Mouse (Mus musculus) liver, embryonic 16.5 days (tissue): Measurements from ENCODE around the gene Cep170. TPM values are rescaled to one million over a fixed set of nuclear protein-coding genes. Genes with fewer than 3 reads are reported as not detected.

ENCODE experiments used
- ATAC-seq: fragments of 200-750 bp; cut with Nextera tagmentation; 2 replicates; pipeline ENCODE4 v1.8.0; 2017; ENCODE audit warnings: low read depth, mild to moderate bottlenecking, moderate number of reproducible peaks, moderate library complexity
- H3K27ac ChIP-seq: fragments of 300-500 bp; sonication (generic); 2 replicates; pipeline ENCODE4 v1.5.1; 2014; ENCODE audit warnings: mild to moderate bottlenecking, low read length
- H3K27me3 ChIP-seq: fragments of 300-500 bp; sonication (generic); 2 replicates; pipeline ENCODE4 v1.6.1; 2014; ENCODE audit warnings: low read depth, low read length, mixed read lengths; ENCODE audit not compliant: control insufficient read depth, insufficient read depth
- H3K36me3 ChIP-seq: fragments of 300-500 bp; sonication (generic); 2 replicates; pipeline ENCODE4 v1.6.1; 2014; ENCODE audit warnings: mild to moderate bottlenecking; ENCODE audit not compliant: control insufficient read depth, insufficient read depth
- H3K4me1 ChIP-seq: fragments of 300-500 bp; sonication (generic); 2 replicates; pipeline ENCODE4 v1.6.1; 2014; ENCODE audit warnings: low read depth, low read length, mixed read lengths; ENCODE audit not compliant: control insufficient read depth
- H3K4me2 ChIP-seq: fragments of 300-500 bp; sonication (generic); 2 replicates; pipeline ENCODE4 v1.6.1; 2014; ENCODE audit warnings: low read depth, low read length, mixed read lengths
- H3K4me3 ChIP-seq: fragments of 300-500 bp; sonication (generic); 2 replicates; pipeline ENCODE4 v1.5.1; 2014; ENCODE audit warnings: low read depth, mild to moderate bottlenecking, low read length
- H3K9ac ChIP-seq: fragments of 300-500 bp; sonication (generic); 2 replicates; pipeline ENCODE4 v1.6.1; 2014; ENCODE audit warnings: low read depth, low read length
- H3K9me3 ChIP-seq: fragments of 300-500 bp; sonication (generic); replicated peaks from 2 replicates; pipeline ENCODE4 v1.6.1; 2016; ENCODE audit warnings: low read length; ENCODE audit not compliant: control insufficient read depth
- WGBS: fragments of 180-500 bp; shearing (Covaris S2); extraction: QIAGEN DNeasy Blood & Tissue Kit; methylation state at CpG from one replicate; pipeline ENCODE4 v1.1.7; 2014; ENCODE audit not compliant: insufficient replicate concordance; 5-methylcytosine and 5-hydroxymethylcytosine counted together
- polyA plus RNA-seq: library from polyadenylated mRNA; unstranded; fragments of >200 nt; fragmentation: Nextera tagmentation; extraction: Ambion mirVana; gene quantifications from 2 replicates; pipeline ENCODE4 v1.2.1, GENCODE M21; 2015

Cep170 gene
- polyA plus RNA-seq, 1 experiment from 2014 or later = 6.4 TPM

GRCm38 (mm10) chr1:176827365-176827764 is 13.5 kb upstream of the Cep170 start:
- Histone ChIP-seq H3K9me3 (no peaks in the 10 kb centered on the region), H3K36me3 (no peaks in the 10 kb centered on the region), H3K27me3 (no peaks in the 10 kb centered on the region), H3K9ac (no peak overlapping the region), H3K4me1 (peaks cover 33% of the 10 kb centered on the region), H3K27ac (peak overlapping the region; percentile 70), H3K4me3 (no peak overlapping the region), H3K4me2 (no peak overlapping the region)
- 34% methylated on average over 4 of the region's 4 CpGs for WGBS
- peak; percentile 67 for ATAC-seq

- Histone ChIP-seq H3K36me3 (no peaks in the 10 kb centered on the region), H3K27me3 (no peaks in the 10 kb centered on the region), H3K27ac (peak overlapping the region; percentile 70), H3K9ac (no peak overlapping the region), H3K4me1 (peaks cover 37% of the 10 kb centered on the region), H3K4me3 (no peak overlapping the region), H3K4me2 (no peak overlapping the region), H3K9me3 (no peaks in the 10 kb centered on the region)
- WGBS = 50% methylated on average over 4 of the region's 4 CpGs
- no peak for ATAC-seq
Measured at GRCm38 (mm10) chr1:176826931-176827330, 13.1 kb upstream of the Cep170 start.

GRCm38 (mm10) chr1:176826186-176826585 is 12.3 kb upstream of the Cep170 start:
- H3K9me3 ChIP-seq = no peaks in the 10 kb centered on the region
- peaks cover 44% of the 10 kb centered on the region for H3K4me1 ChIP-seq
- no peaks in the 10 kb centered on the region for H3K27me3 ChIP-seq
- no peak overlapping the region for H3K4me2 ChIP-seq
- no peak overlapping the region for H3K9ac ChIP-seq
- no peak overlapping the region for H3K4me3 ChIP-seq
- peak; percentile 36; the same call in 1 of the 2 replicates for ATAC-seq
- H3K27ac ChIP-seq = peak overlapping the region; percentile 54; the same call in 1 of the 2 replicates
- 45% methylated on average over 11 of the region's 11 CpGs for WGBS
- no peaks in the 10 kb centered on the region for H3K36me3 ChIP-seq

GRCm38 (mm10) chr1:176825084-176825483 is 11.2 kb upstream of the Cep170 start:
- Histone ChIP-seq H3K4me1 (peaks cover 48% of the 10 kb centered on the region), H3K4me3 (no peak overlapping the region), H3K9me3 (no peaks in the 10 kb centered on the region), H3K27me3 (no peaks in the 10 kb centered on the region), H3K4me2 (no peak overlapping the region), H3K36me3 (no peaks in the 10 kb centered on the region), H3K27ac (no peak overlapping the region), H3K9ac (no peak overlapping the region)
- ATAC-seq = no peak
- 84% methylated on average over 4 of the region's 4 CpGs for WGBS

- no peaks in the 10 kb centered on the region for H3K27me3 ChIP-seq
- H3K4me2 ChIP-seq = no peak overlapping the region
- no peaks in the 10 kb centered on the region for H3K36me3 ChIP-seq
- ATAC-seq = no peak
- no peak overlapping the region for H3K27ac ChIP-seq
- no peaks in the 10 kb centered on the region for H3K9me3 ChIP-seq
- WGBS = 78% methylated on average over 6 of the region's 6 CpGs
- no peak overlapping the region for H3K9ac ChIP-seq
- H3K4me1 ChIP-seq = peaks cover 48% of the 10 kb centered on the region
- H3K4me3 ChIP-seq = no peak overlapping the region
Measured at GRCm38 (mm10) chr1:176824611-176825010, 10.7 kb upstream of the Cep170 start.

GRCm38 (mm10) chr1:176823889-176824288 is 10.0 kb upstream of the Cep170 start:
- no peak overlapping the region for H3K27ac ChIP-seq
- no peak; the same call in 1 of the 2 replicates for ATAC-seq
- H3K4me2 ChIP-seq = no peak overlapping the region
- H3K4me1 ChIP-seq = peaks cover 48% of the 10 kb centered on the region
- H3K36me3 ChIP-seq = no peaks in the 10 kb centered on the region
- H3K4me3 ChIP-seq = no peak overlapping the region
- WGBS = 46% methylated on average over 8 of the region's 8 CpGs
- H3K27me3 ChIP-seq = no peaks in the 10 kb centered on the region
- H3K9me3 ChIP-seq = no peaks in the 10 kb centered on the region
- H3K9ac ChIP-seq = no peak overlapping the region

GRCm38 (mm10) chr1:176822949-176823348 is 9.1 kb upstream of the Cep170 start:
- Histone ChIP-seq H3K9ac (no peak overlapping the region), H3K27me3 (no peaks in the 10 kb centered on the region), H3K4me2 (no peak overlapping the region), H3K27ac (no peak overlapping the region), H3K9me3 (no peaks in the 10 kb centered on the region), H3K4me1 (peaks cover 53% of the 10 kb centered on the region), H3K36me3 (no peaks in the 10 kb centered on the region), H3K4me3 (no peak overlapping the region)
- WGBS = 23% methylated on average over 4 of the region's 4 CpGs
- ATAC-seq = no peak

GRCm38 (mm10) chr1:176821929-176822328 is 8.1 kb upstream of the Cep170 start:
- 7% methylated on average over 1 of the region's 1 CpGs for WGBS

GRCm38 (mm10) chr1:176818763-176819162 is 4.9 kb upstream of the Cep170 start:
- WGBS = 35% methylated on average over 6 of the region's 6 CpGs
- peaks cover 39% of the 10 kb centered on the region for H3K4me1 ChIP-seq

More at GRCm38 (mm10) chr1:176821929-176822328, 8.1 kb upstream of the Cep170 start:
- ATAC-seq = peak; percentile 78
- no peaks in the 10 kb centered on the region for H3K36me3 ChIP-seq
- peak overlapping the region; percentile 32; the same call in 1 of the 2 replicates for H3K4me2 ChIP-seq
- no peak overlapping the region for H3K9ac ChIP-seq
- H3K4me1 ChIP-seq = peaks cover 47% of the 10 kb centered on the region
- H3K27ac ChIP-seq = no peak overlapping the region
- H3K27me3 ChIP-seq = no peaks in the 10 kb centered on the region
- H3K4me3 ChIP-seq = no peak overlapping the region
- no peaks in the 10 kb centered on the region for H3K9me3 ChIP-seq

More at GRCm38 (mm10) chr1:176818763-176819162, 4.9 kb upstream of the Cep170 start:
- ATAC-seq = no peak
- H3K4me2 ChIP-seq = peak overlapping the region; percentile 2; the same call in 1 of the 2 replicates
- no peak overlapping the region for H3K4me3 ChIP-seq
- H3K9ac ChIP-seq = no peak overlapping the region
- H3K36me3 ChIP-seq = no peaks in the 10 kb centered on the region
- H3K9me3 ChIP-seq = no peaks in the 10 kb centered on the region
- no peaks in the 10 kb centered on the region for H3K27me3 ChIP-seq
- peak overlapping the region; percentile 39 for H3K27ac ChIP-seq
